ENCODE assay signal across 11 mouse cellular contexts in the genomic region with DNA sequence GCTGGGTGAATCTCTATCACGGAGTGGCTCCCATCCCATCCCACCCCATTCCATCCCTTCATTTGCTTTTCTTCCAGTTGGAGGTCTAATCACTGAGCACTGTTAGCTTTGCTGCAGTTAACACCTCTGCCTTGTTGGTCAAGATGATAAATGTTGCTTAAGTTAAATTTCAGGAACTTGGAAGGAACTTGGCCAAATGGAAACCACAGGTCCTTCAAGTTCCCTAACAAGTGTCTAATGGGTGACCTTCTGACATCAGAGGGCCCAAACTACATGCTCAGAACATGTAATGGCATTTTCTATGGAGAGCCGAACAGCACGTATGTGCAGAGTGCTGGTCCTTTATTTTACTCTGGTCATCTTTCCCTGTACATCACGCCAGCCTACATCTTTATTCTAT.
"Had no signal": no experiment of that assay in that cellular context is flagged by ENCODE, and none has a peak within 500 bp of the region (broad histone marks: within the 10 kb centered on the region; RNA-seq: fewer than 3 reads in every experiment).

No protein-coding gene starts in this region.

- H3K36me3 ChIP-seq: kidney, embryonic 15.5 days; limb, embryonic 13.5 days; midbrain, embryonic 10.5 days; midbrain, embryonic 15.5 days; neural tube, embryonic 15.5 days had no signal

- H3K9ac ChIP-seq: kidney, embryonic 15.5 days; limb, embryonic 13.5 days; lung, embryonic 14.5 days; midbrain, embryonic 15.5 days; neural tube, embryonic 15.5 days had no signal

- H3K4me1 ChIP-seq: kidney, embryonic 15.5 days; limb, embryonic 13.5 days; midbrain, embryonic 15.5 days; neural tube, embryonic 15.5 days had no signal

- ATAC-seq: intestine, embryonic 16.5 days; midbrain, embryonic 15.5 days had no signal

- H3K4me2 ChIP-seq: kidney, embryonic 15.5 days; limb, embryonic 13.5 days; lung, embryonic 14.5 days; midbrain, embryonic 15.5 days; neural tube, embryonic 15.5 days had no signal

- H3K4me3 ChIP-seq: kidney, embryonic 15.5 days; limb, embryonic 13.5 days; midbrain, embryonic 10.5 days; midbrain, embryonic 15.5 days; neural tube, embryonic 15.5 days had no signal

- H3K9me3 ChIP-seq: kidney, embryonic 15.5 days; limb, embryonic 13.5 days; midbrain, embryonic 10.5 days; midbrain, embryonic 15.5 days; neural tube, embryonic 15.5 days had no signal

- DNase-seq: kidney, adult 2 months; left cerebral cortex, postnatal 4 days; lung, embryonic 14.5 days; lung, postnatal 10 days; thymus, adult 18-20 months had no signal

- H3K27me3 ChIP-seq: kidney, embryonic 15.5 days; limb, embryonic 13.5 days; midbrain, embryonic 15.5 days; neural tube, embryonic 15.5 days had no signal

- H3K27ac ChIP-seq: kidney, embryonic 15.5 days; limb, embryonic 13.5 days; midbrain, embryonic 10.5 days; midbrain, embryonic 15.5 days; neural tube, embryonic 15.5 days had no signal
